Mouse (Mus musculus) embryonic facial prominence, embryonic 13.5 days (tissue): ENCODE data around the gene Mrps16. TPM values are rescaled to one million over a fixed set of nuclear protein-coding genes. Genes with fewer than 3 reads are reported as not detected.

Source experiments
- ATAC-seq: fragments of 200-750 bp; cut with Nextera tagmentation; 2 replicates; pipeline ENCODE4 v1.8.0; 2017; ENCODE audit warnings: low read depth; ENCODE audit not compliant: insufficient number of reproducible peaks, insufficient read depth, low FRiP score, low TSS enrichment
- H3K27ac ChIP-seq: fragments of 300-500 bp; sonication (generic); 2 replicates; pipeline ENCODE4 v1.5.1; 2015; ENCODE audit warnings: moderate library complexity, mild to moderate bottlenecking, inconsistent platforms
- H3K27me3 ChIP-seq: fragments of 300-500 bp; sonication (generic); 2 replicates; pipeline ENCODE4 v1.6.1; 2015; ENCODE audit warnings: mild to moderate bottlenecking, inconsistent platforms
- H3K36me3 ChIP-seq: fragments of 300-500 bp; sonication (generic); 2 replicates; pipeline ENCODE4 v1.6.1; 2015; ENCODE audit warnings: mild to moderate bottlenecking, inconsistent platforms
- H3K4me1 ChIP-seq: fragments of 300-500 bp; sonication (generic); 2 replicates; pipeline ENCODE4 v1.6.1; 2015; ENCODE audit warnings: inconsistent platforms
- H3K4me2 ChIP-seq: fragments of 300-500 bp; sonication (generic); 2 replicates; pipeline ENCODE4 v1.6.1; 2015; ENCODE audit warnings: moderate library complexity, mild to moderate bottlenecking, inconsistent platforms
- H3K4me3 ChIP-seq: fragments of 300-500 bp; sonication (generic); 2 replicates; pipeline ENCODE4 v1.5.1; 2015; ENCODE audit warnings: mild to moderate bottlenecking, inconsistent platforms
- H3K9ac ChIP-seq: fragments of 300-500 bp; sonication (generic); 2 replicates; pipeline ENCODE4 v1.6.1; 2015; ENCODE audit warnings: mild to moderate bottlenecking, inconsistent platforms
- H3K9me3 ChIP-seq: fragments of 300-500 bp; sonication (generic); 2 replicates; pipeline ENCODE4 v1.6.1; 2016; ENCODE audit warnings: inconsistent platforms
- WGBS: fragments of 180-500 bp; shearing (Covaris S2); methylation state at CpG from one replicate; pipeline ENCODE4 v1.1.7; 2015; ENCODE audit warnings: mixed read lengths; 5-methylcytosine and 5-hydroxymethylcytosine counted together
- polyA plus RNA-seq: library from polyadenylated mRNA; unstranded; fragments of >200 nt; fragmentation: Nextera tagmentation; extraction: Ambion mirVana; gene quantifications from 2 replicates; pipeline ENCODE4 v1.2.1, GENCODE M21; 2015

Mrps16 gene
- 87.1 and 94.8 TPM in 2 replicates for polyA plus RNA-seq

DNA sequence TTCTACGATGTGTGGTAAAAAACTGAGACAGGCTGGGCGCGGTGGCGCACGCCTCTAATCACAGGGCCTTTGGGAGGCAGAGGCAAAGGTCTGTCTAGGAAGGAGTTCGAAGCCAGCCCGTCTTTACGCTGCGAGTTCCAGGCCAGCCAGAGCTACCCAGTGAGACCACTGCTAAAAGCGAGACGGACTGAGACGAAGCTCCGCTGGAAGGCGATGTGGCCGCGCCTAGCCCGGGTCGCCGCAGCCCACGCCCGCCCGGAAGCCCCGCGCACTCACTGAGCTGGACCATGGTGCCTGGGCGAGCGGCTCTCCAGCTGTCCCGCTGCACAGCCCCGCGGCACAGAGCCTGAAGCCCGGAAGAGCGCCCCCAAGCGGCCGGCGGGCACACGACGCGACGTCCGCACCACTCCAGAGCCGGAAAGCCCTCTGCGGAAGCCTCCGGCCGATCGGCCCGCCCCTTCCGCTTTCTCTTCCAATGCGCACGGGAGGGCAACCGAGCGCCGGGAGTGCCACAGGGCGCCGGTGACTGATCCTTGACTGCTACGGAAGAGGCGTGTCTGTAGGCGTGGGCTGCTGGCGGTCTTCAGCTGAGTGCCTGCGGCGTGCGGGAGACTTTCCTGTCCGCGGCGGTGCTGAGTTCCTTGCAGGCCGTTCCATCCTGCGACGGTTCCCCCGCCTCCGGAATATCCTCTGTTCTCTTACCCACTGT lies at the start of gene Mrps16:
Mrps16 (minus strand) TSS at position 430 of the 709 bp plus-strand sequence.
- peak; percentile 91 for ATAC-seq
- peak within 1 kb of the TSS; percentile 79 for H3K27ac ChIP-seq

DNA sequence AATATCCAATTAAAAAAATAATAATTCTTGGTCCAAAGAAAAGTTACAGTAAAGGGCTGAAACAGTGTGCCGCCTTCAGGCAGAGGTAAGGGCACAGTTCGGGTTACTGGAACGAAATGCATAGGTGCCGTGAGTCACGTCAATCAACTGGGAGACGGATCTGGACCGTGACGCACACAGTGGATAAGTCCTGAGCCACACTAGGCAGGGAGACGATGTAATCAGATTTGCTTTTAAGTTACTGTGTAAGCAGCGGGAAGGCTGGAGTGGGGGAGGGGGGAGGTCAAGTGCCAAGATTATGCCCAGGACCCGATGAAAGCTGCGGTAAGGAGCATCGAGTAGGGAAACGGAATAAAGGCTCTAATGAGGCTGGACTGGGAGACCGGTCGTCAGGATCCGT lies 48.8 kb upstream of the Mrps16 start:
- no peak overlapping the region for H3K27ac ChIP-seq
- H3K9me3 ChIP-seq = no peaks in the 10 kb centered on the region
- H3K9ac ChIP-seq = no peak overlapping the region
- WGBS = 43% methylated on average over 17 of the region's 17 CpGs
- H3K36me3 ChIP-seq = no peaks in the 10 kb centered on the region
- no peak overlapping the region for H3K4me2 ChIP-seq
- H3K4me3 ChIP-seq = no peak overlapping the region
- no peaks in the 10 kb centered on the region for H3K27me3 ChIP-seq
- ATAC-seq = no peak
- peaks cover 9% of the 10 kb centered on the region; the same call in 1 of the 2 replicates for H3K4me1 ChIP-seq

More for the DNA sequence above, at the start of gene Mrps16:
- Histone ChIP-seq H3K27me3 (no peaks in the 10 kb centered on the region), H3K9me3 (no peaks in the 10 kb centered on the region), H3K4me2 (peak within 1 kb of the TSS; percentile 59), H3K4me3 (peak within 1 kb of the TSS; percentile 82), H3K9ac (peak within 1 kb of the TSS; percentile 94), H3K36me3 (peaks cover 22% of the 10 kb centered on the region), H3K4me1 (peaks cover 10% of the 10 kb centered on the region; the same call in 1 of the 2 replicates)
- under 1% methylated on average over 68 of the region's 68 CpGs for WGBS

DNA sequence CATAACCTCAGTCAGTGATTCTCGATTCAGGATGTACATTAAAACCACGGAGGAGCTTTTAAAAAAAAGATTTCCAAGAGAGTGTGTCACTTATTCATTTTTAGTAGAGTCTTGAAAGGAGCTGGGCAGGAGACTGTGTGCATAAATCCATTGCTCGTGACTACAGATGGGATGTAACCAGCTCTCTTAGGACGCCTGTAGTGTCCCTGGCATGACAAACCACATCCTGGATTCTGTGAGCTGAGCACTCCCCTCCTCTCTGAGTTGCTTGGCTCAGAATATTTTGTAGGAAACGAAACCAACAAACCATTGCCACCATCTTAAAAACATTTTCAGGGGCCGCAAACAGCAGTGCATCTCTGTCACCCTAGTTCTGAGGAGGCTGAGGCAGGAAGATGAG lies 43.5 kb upstream of the Mrps16 start:
- H3K9ac ChIP-seq = no peak overlapping the region
- no peak overlapping the region for H3K4me3 ChIP-seq
- no peak for ATAC-seq
- H3K27me3 ChIP-seq = no peaks in the 10 kb centered on the region
- no peak overlapping the region for H3K27ac ChIP-seq
- 72% methylated on average over 6 of the region's 6 CpGs for WGBS
- H3K9me3 ChIP-seq = no peaks in the 10 kb centered on the region
- H3K36me3 ChIP-seq = no peaks in the 10 kb centered on the region
- H3K4me2 ChIP-seq = no peak overlapping the region
- H3K4me1 ChIP-seq = no peaks in the 10 kb centered on the region

DNA sequence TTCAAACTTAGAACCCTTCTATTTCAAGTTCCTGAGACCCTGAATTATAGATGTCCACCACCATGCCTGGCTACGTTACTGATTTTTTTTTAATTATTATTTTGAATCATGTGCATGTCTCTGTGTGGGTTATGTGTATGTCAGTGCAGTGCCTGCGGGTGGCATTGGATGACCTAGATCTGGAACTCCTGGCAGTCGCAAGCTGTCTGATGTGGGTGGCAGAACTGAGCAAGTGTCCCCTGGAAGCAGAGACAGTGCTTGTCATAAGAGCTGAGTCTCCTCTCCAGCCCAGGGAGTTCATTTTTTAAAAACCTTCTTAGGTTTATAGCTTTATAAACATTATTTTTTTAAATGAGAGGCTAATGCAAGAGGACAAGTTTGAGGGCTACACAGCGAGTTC lies 39.0 kb upstream of the Mrps16 start:
- Histone ChIP-seq H3K9ac (no peak overlapping the region), H3K9me3 (no peaks in the 10 kb centered on the region), H3K4me1 (no peaks in the 10 kb centered on the region), H3K4me2 (no peak overlapping the region), H3K27me3 (no peaks in the 10 kb centered on the region), H3K4me3 (no peak overlapping the region), H3K36me3 (no peaks in the 10 kb centered on the region), H3K27ac (peak overlapping the region; percentile 14; the same call in 1 of the 2 replicates)
- no peak for ATAC-seq
- WGBS = 83% methylated on average over 4 of the region's 4 CpGs

DNA sequence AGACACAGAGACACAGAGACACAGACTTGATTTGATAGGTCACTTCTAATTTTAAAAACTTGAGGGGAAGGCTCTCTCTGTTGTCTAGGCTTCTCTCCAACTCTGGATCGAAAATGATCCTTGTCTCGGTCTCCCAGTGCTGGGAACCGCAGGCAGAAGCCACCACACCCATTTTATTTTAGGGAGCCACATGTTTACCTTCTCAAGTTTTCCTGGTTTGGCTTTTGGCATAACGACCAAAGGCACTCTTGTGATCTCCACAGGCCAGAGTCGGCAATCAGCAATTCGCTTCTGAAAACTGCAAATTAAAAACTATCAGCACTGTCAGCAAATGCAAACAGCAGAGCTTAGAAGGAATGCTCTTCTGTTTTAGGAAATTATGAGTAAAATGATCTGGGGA lies 38.3 kb upstream of the Mrps16 start:
- ATAC-seq = no peak
- no peak overlapping the region for H3K9ac ChIP-seq
- H3K9me3 ChIP-seq = no peaks in the 10 kb centered on the region
- H3K4me3 ChIP-seq = no peak overlapping the region
- H3K4me1 ChIP-seq = no peaks in the 10 kb centered on the region
- no peaks in the 10 kb centered on the region for H3K27me3 ChIP-seq
- no peaks in the 10 kb centered on the region for H3K36me3 ChIP-seq
- WGBS = 49% methylated on average over 6 of the region's 6 CpGs
- peak overlapping the region; percentile 14; the same call in 1 of the 2 replicates for H3K27ac ChIP-seq
- H3K4me2 ChIP-seq = no peak overlapping the region

DNA sequence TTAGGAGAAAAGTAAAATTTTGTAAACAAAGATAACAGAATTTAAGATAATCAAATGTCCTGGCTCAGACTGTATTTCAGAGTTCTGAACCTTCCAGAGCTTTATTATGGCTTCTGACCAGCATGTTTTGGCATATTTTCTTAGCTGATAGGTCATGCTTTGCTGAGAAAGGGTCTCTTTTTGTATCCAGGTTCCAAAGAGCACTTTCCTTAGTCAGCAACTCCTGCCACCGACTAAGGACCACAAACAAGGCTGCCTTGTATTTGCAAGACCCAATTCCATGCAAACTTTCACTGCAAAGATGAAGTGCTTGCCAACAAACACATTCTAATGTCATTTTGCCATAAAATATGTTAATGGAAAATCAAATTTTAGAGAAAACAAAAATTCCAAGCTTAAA lies 36.4 kb upstream of the Mrps16 start:
- ATAC-seq = no peak
- Histone ChIP-seq H3K36me3 (no peaks in the 10 kb centered on the region), H3K4me1 (no peaks in the 10 kb centered on the region), H3K9me3 (no peaks in the 10 kb centered on the region), H3K27me3 (no peaks in the 10 kb centered on the region), H3K27ac (no peak overlapping the region), H3K4me2 (no peak overlapping the region), H3K9ac (no peak overlapping the region), H3K4me3 (no peak overlapping the region)
- WGBS = 55% methylated on average over 1 of the region's 1 CpGs

DNA sequence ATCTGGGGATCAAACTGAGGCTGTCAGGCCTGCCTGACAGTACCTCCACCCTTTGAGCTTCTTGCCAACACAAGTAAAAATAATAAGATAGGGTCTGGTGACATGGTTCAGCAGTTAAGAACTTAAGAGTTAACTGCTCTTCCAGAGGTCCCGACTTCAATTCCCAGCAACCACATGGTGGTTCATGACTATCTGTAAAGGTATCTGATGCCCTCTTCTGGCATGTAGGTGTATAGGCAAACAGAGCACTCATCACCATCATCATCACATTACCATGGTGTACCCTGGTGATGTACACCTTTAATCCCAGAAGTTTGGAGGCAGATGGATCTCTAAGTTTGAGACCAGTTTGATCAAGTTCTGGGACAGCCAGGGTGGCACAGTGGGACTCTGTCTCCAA lies 35.2 kb upstream of the Mrps16 start:
- Histone ChIP-seq H3K9ac (no peak overlapping the region), H3K27me3 (no peaks in the 10 kb centered on the region), H3K4me3 (no peak overlapping the region), H3K36me3 (no peaks in the 10 kb centered on the region), H3K9me3 (no peaks in the 10 kb centered on the region), H3K27ac (no peak overlapping the region), H3K4me2 (no peak overlapping the region), H3K4me1 (no peaks in the 10 kb centered on the region)
- no peak for ATAC-seq
- WGBS = 30% methylated on average over 1 of the region's 1 CpGs

DNA sequence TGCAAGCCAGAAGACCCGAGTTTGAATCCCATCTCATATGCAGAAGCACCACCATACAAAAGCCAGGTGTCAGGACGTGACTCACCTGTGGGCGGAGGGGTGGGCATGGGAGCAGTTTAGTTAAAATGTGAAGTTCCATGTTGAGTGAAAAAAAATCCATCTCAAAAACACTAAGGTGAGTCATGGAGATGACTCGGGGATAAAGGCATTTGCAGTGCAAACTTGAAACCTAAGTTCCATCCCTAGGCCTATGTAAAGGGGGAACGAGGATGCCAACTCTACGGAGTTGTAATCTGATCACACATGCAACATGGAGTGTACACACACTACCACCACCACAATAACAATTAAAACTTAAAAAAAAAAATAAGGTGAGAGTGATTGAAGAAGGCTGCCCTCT lies 29.6 kb upstream of the Mrps16 start:
- no peaks in the 10 kb centered on the region for H3K9me3 ChIP-seq
- no peak overlapping the region for H3K4me3 ChIP-seq
- H3K36me3 ChIP-seq = no peaks in the 10 kb centered on the region
- H3K27me3 ChIP-seq = no peaks in the 10 kb centered on the region
- no peak overlapping the region for H3K9ac ChIP-seq
- H3K4me1 ChIP-seq = no peaks in the 10 kb centered on the region
- no peak overlapping the region for H3K4me2 ChIP-seq
- no peak for ATAC-seq
- 85% methylated on average over 6 of the region's 6 CpGs for WGBS
- H3K27ac ChIP-seq = no peak overlapping the region

DNA sequence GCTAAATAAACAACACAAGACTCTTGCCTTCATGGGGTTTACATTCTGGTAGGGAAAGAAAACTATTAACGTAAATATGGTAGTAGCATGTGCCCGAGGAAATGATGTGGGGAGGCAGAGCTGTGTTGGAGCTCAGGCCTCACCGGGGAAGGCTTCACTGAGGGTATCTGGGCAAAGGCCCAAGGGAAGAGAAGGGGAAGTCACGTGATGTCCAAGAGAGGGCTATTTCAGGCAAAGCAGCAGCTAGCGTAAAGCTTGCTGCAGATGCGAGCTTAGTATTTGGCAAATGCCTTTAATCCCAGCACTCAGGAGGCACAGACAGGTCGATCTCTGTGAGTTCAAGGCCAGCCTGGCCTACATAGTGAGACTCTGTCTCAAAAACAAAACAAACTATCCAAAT lies 28.8 kb upstream of the Mrps16 start:
- no peaks in the 10 kb centered on the region for H3K27me3 ChIP-seq
- no peaks in the 10 kb centered on the region for H3K36me3 ChIP-seq
- H3K4me1 ChIP-seq = no peaks in the 10 kb centered on the region
- WGBS = 76% methylated on average over 7 of the region's 7 CpGs
- no peak overlapping the region for H3K4me3 ChIP-seq
- H3K4me2 ChIP-seq = no peak overlapping the region
- H3K9me3 ChIP-seq = no peaks in the 10 kb centered on the region
- no peak for ATAC-seq
- no peak overlapping the region for H3K9ac ChIP-seq
- H3K27ac ChIP-seq = no peak overlapping the region

DNA sequence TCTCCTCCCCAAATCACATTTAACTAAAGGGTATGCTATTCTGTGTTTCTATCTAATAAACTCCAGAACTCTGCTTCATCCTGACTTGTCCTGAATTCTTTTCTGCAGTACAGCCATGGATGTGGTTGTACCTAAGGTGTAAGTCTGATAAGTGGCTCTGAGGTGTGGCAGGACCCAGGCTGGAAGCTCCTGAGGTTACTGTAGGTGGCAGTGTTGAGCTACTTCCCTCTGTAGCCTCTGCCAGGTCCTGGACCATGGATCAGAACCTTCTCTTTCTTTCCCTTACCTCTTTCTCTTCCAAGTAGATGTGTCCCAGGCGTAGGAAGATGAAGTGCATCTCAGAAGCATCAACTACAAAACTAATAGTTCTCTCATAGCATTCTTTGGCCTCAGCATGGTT lies 6.6 kb upstream of the Mrps16 start:
- H3K27ac ChIP-seq = no peak overlapping the region
- H3K4me1 ChIP-seq = no peaks in the 10 kb centered on the region
- no peaks in the 10 kb centered on the region for H3K9me3 ChIP-seq
- 80% methylated on average over 1 of the region's 1 CpGs for WGBS
- no peak for ATAC-seq
- no peak overlapping the region for H3K9ac ChIP-seq
- H3K36me3 ChIP-seq = no peaks in the 10 kb centered on the region
- no peaks in the 10 kb centered on the region for H3K27me3 ChIP-seq
- no peak overlapping the region for H3K4me2 ChIP-seq
- no peak overlapping the region for H3K4me3 ChIP-seq

DNA sequence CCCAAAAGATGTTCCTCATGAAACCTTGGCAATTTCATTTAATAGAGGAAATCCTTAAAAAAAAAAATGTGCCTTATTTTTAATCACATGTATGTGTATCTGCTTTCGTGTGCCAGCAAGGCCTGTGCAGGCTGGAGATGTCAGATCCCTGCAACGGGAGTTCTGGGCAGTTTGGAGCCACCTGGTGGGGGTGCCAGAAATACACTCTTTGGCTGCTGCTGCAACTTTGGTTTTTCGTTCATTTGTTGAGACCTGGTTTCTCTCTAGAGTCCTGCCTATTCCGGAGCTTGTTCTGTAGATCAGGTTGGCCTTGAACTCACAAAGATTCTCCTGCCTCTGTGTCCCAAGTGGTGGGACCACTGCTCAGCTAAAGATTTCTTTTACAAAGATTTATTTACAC lies 5.4 kb upstream of the Mrps16 start:
- Histone ChIP-seq H3K9me3 (no peaks in the 10 kb centered on the region), H3K9ac (no peak overlapping the region), H3K27me3 (no peaks in the 10 kb centered on the region), H3K4me2 (no peak overlapping the region), H3K27ac (no peak overlapping the region), H3K36me3 (no peaks in the 10 kb centered on the region), H3K4me3 (no peak overlapping the region), H3K4me1 (0 out of 2 replicates have a peak, but pooled peaks cover 5% of the 10 kb centered on the region)
- no peak for ATAC-seq
- 39% methylated on average over 4 of the region's 4 CpGs for WGBS

DNA sequence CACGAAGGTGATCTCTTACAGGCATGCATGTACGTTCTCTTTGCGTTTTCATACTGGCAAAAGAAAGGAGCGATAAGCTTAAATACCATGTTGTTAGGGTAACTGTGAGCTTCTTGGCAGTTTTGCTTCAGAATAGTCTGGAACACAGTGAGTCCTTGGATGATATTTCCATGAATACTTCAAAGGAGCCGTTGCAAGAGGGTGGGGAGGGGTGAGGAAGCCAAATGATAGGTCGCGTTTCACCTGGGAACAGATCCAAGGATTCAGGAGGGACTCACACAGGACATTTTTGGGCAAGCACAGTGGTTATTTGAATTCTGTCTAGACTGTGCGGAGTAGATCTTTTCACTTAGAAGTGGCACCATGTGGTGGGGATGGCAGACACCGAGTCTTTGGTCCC lies 3.8 kb upstream of the Mrps16 start:
- 81% methylated on average over 9 of the region's 9 CpGs for WGBS
- H3K4me1 ChIP-seq = 0 out of 2 replicates have a peak, but pooled peaks cover 5% of the 10 kb centered on the region
- no peak overlapping the region for H3K27ac ChIP-seq

More for the DNA sequence above, 3.8 kb upstream of the Mrps16 start:
- Histone ChIP-seq H3K4me3 (no peak overlapping the region), H3K27me3 (no peaks in the 10 kb centered on the region), H3K9me3 (no peaks in the 10 kb centered on the region), H3K9ac (no peak overlapping the region), H3K4me2 (no peak overlapping the region), H3K36me3 (no peaks in the 10 kb centered on the region)
- no peak for ATAC-seq
